Mouse (Mus musculus) CH12.LX (cell line): ENCODE results near the gene Tshz2.

Experiments
- CTCF ChIP-seq, 2 experiments: IDR thresholded peaks in 1 of 2; conservative IDR thresholded peaks in 1 of 2; 2 replicates each; pipeline ENCODE4 v1.5.1; 2011 to 2012; ENCODE audit warnings: low read depth in 2 of 2, low read length in 2 of 2, improper control_type of control experiment in 1 of 2, inconsistent platforms in 1 of 2, mild to moderate bottlenecking in 1 of 2, moderate library complexity in 1 of 2
- EP300 ChIP-seq: IDR thresholded peaks from 2 replicates; pipeline ENCODE4 v1.6.1; 2011; ENCODE audit warnings: low read length, improper control_type of control experiment
- HCFC1 ChIP-seq: IDR thresholded peaks from 2 replicates; pipeline ENCODE4 v1.6.1; 2012; ENCODE audit warnings: low read depth, mild to moderate bottlenecking, inconsistent platforms, low read length, improper control_type of control experiment
- JUN ChIP-seq: IDR thresholded peaks from 2 replicates; pipeline ENCODE4 v1.6.1; 2011; ENCODE audit warnings: low read depth, mild to moderate bottlenecking, low read length, improper control_type of control experiment, moderate library complexity; ENCODE audit not compliant: insufficient read depth
- MAX ChIP-seq: IDR thresholded peaks from 2 replicates; pipeline ENCODE4 v1.6.1; 2011; ENCODE audit warnings: low read length, improper control_type of control experiment
- MAZ ChIP-seq: IDR thresholded peaks from 2 replicates; pipeline ENCODE4 v1.6.1; 2012; ENCODE audit warnings: low read depth, mild to moderate bottlenecking, inconsistent platforms, low read length, improper control_type of control experiment, moderate library complexity
- MXI1 ChIP-seq: IDR thresholded peaks from 2 replicates; pipeline ENCODE4 v1.6.1; 2011; ENCODE audit warnings: mild to moderate bottlenecking, low read depth, low read length, improper control_type of control experiment
- POLR2A ChIP-seq: IDR thresholded peaks from 2 replicates; pipeline ENCODE4 v1.6.1; 2011; ENCODE audit warnings: low read depth, mild to moderate bottlenecking, improper control_type of control experiment, low read length
- ZNF384 ChIP-seq: IDR thresholded peaks from 2 replicates; pipeline ENCODE4 v1.6.1; 2012; ENCODE audit warnings: low read depth, low read length, improper control_type of control experiment, inconsistent platforms

GRCm38 (mm10) chr2:169630070-169630469 is 2.7 kb upstream of the Tshz2 start:
- TF ChIP-seq MAX (no peak), CTCF (conservative IDR thresholded peaks at IDR 0.05 in 1 of 2, IDR thresholded peaks at IDR 0.05 in 1 of 2; ENCODE audit: low read depth in 2 of 2, low read length in 2 of 2) (no peak), ZNF384 (no peak), MXI1 (no peak), HCFC1 (no peak), POLR2A (no peak), EP300 (no peak), MAZ (no peak), JUN (no peak)
